Mouse (Mus musculus) hematopoietic stem cell, adult 5-6 weeks (primary cell): ENCODE measurements around the gene Fgf9. TPM values are rescaled to one million over a fixed set of nuclear protein-coding genes. Genes with fewer than 3 reads are reported as not detected.

Source experiments
- ATAC-seq, 2 experiments: fragments of 125-278 bp in 1 of 2; replicated peaks in 1 of 2; 2 replicates each; pipeline ENCODE4 v1.8.0; 2016 to 2017; ENCODE audit warnings: inconsistent platforms in 2 of 2, mild to moderate bottlenecking in 2 of 2, moderate number of reproducible peaks in 2 of 2, low read depth in 1 of 2, moderate TSS enrichment in 1 of 2; ENCODE audit not compliant: low FRiP score in 2 of 2, poor library complexity in 2 of 2, severe bottlenecking in 2 of 2, insufficient read depth in 1 of 2, low TSS enrichment in 1 of 2
- total RNA-seq: library from RNA; stranded (forward); fragments of 172-1452, 232-1000 nt; gene quantifications from 2 replicates; pipeline ENCODE4 v1.2.3, GENCODE M21; 2017

Fgf9 gene
- total RNA-seq, 1 experiment from 2014 or later: not detected

DNA sequence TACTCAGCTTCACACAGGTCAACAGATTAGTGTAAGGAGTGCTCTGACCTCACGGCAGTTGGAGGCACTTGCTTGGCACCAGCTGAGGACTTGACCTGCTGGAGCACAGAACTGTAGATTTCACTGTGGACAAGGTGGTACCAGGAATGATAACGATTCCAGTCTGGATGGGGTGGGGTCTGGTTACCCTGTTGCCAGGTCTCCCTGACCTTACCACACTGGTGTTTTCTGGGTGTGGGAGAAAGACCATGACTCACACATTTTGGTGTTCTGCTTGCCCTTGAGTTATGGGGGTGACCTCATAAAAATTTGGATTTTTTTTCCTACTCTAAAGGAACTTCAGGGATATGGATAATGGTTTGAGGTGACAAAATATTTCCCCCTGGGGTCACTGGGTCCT is 9.1 kb downstream of the Fgf9 start:
- no peak for ATAC-seq

- ATAC-seq: no peak
Measured at GRCm38 (mm10) chr14:58081955-58082354, 11.6 kb downstream of the Fgf9 start.

DNA sequence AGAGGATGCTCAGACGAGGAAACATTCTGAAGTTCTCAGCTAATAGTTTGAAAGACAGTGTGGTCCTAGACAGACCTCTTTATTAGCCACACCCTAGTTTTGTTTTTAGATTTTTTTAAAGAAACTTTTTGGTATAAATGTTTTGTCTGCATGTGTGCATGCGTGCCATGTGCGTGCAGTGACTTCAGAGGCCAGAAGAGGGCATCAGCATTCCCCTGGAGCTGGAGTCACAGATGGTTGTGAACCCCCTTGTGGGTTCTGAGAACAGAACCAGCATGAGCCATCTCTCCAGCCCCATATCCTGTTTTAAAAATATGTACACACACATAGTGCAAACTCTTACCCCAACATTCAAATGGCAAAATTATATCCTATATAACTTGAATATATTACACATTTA is 13.9 kb downstream of the Fgf9 start:
- no peak for ATAC-seq

- ATAC-seq: no peak
Measured at GRCm38 (mm10) chr14:58087326-58087725, 17.0 kb downstream of the Fgf9 start.

DNA sequence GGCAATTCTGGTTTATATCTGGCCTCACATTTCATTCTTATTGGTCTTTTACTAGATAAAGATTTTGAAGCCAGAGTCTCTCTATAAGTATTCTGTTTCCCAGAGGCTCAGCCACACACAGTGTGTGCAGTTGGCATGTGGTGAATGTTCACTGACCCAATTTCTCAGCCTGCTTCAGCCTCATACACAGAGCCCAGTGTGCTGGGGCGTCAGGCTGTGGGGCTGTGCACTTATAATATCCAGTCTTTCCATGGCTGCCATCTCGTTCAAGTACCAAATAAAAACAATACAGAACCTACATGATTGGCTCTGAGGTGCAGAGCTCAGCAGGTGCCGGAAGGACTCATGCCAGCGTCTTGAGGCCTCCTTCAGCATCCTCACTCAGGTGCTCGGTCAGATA is 19.1 kb downstream of the Fgf9 start:
- ATAC-seq: no peak

GRCm38 (mm10) chr14:58091321-58091720 is 21.0 kb downstream of the Fgf9 start:
- ATAC-seq: no peak

DNA sequence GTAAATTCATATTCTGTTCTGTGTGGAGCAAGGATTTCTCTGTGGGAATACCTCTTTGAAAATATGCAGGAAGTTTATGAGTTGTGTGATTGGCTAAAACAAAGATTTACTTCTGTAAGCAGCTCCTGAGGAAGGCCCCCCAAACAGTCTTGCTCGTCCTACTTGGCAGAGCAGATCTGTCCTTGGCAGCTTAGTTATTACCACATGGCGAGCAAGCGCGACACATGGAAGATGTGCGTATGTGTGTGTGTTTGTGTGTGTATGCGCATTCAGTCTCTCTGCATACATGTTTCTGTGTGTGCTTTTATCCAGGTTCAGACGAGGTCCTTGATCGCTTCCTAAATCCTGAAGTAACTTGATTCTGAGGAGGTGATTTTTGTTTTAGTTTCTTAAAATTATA is 29.3 kb downstream of the Fgf9 start:
- no peak for ATAC-seq

- ATAC-seq: no peak
Measured at GRCm38 (mm10) chr14:58101298-58101697, 31.0 kb downstream of the Fgf9 start.

- ATAC-seq: no peak
Measured at GRCm38 (mm10) chr14:58104266-58104665, 33.9 kb downstream of the Fgf9 start.

- ATAC-seq: no peak
Measured at GRCm38 (mm10) chr14:58105596-58105995, 35.2 kb downstream of the Fgf9 start.

GRCm38 (mm10) chr14:58109601-58110000 is 39.3 kb downstream of the Fgf9 start:
- ATAC-seq: no peak

- no peak for ATAC-seq
Measured at GRCm38 (mm10) chr14:58111562-58111961, 41.2 kb downstream of the Fgf9 start.

DNA sequence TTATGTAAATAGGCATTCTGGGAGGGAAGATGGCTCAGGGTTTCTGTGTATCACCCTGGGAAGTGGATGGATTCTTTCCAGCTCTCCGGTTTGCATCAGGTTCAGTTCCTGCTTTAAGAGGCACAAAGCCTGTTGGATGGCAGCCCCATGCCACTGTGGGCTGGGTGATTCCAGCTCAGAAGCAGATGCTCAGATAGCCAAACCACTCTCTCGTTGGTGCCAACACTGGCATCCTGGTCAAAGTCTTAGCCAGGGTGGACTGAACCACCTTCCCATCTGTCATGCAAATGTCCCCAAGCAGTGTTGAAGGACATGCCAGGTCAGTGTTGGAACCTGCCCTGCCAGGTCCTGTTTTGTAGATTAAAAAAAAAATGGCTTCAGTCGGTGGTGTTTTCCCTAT is 42.0 kb downstream of the Fgf9 start:
- ATAC-seq: no peak

DNA sequence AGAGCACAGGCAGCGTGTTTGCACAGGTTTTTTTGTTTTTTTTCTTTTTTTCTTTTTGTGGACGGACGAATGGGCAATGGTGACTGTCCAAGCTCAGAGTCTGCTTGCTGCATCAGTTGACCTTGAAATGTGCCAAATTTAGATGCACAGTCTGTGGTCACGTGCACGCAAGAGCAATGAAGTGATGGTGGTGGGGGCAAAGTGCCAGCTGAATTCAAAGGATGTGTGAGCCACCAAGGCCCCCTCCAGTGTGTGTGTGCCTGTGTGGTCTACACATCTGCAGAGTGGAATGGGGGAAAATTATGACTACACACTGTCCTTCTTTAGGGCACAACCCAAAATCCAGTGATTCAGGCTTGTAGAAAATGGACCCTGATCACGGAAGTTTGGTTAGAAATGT is 42.8 kb downstream of the Fgf9 start:
- no peak for ATAC-seq

- ATAC-seq: no peak
Measured at GRCm38 (mm10) chr14:58114146-58114545, 43.8 kb downstream of the Fgf9 start.

DNA sequence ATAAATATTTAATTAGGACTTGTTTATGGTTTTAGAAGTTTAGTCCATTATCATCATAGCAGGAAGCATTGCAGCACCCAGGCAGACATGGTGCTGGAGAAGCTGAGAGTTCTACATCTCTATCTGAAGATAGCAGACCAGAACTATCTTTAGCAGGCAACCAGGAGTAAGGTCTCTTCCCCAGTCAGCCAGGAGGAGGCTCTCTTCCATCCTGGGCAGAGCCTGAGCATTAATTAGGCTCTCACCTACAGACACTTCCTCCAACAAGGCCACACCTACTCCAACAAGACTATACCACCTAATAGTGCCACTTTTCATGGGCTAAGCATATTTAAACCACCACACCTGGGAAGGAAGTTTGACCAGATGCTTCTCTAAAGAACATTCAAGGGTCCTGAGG is 54.3 kb downstream of the Fgf9 start:
- ATAC-seq: no peak

GRCm38 (mm10) chr14:58126508-58126907 is 56.2 kb downstream of the Fgf9 start:
- ATAC-seq: no peak

GRCm38 (mm10) chr14:58139506-58140055 is 69.2 kb downstream of the Fgf9 start:
- no peak for ATAC-seq

GRCm38 (mm10) chr14:58149637-58150470 is 79.5 kb downstream of the Fgf9 start:
- ATAC-seq: no peak
